Mouse (Mus musculus) retina, adult 2 months (tissue): ENCODE measurements around the gene Ecm2.

Experiments
- DNase-seq: peaks from one replicate; pipeline ENCODE4 v3.0.0-alpha.2; 2012; ENCODE audit warnings: low read depth, low spot score

Gene Ecm2

GRCm38 (mm10) chr13:49504510-49504909 lies at the start of gene Ecm2:
TSS of gene Ecm2 (plus strand) at chr13:49504810.
- no peak for DNase-seq

GRCm38 (mm10) chr13:49460276-49460675 lies 44.3 kb upstream of the Ecm2 start:
- DNase-seq: no peak

- no peak for DNase-seq
These were observed 43.8 kb upstream of the Ecm2 start for GRCm38 (mm10) chr13:49460692-49461414.

GRCm38 (mm10) chr13:49461458-49462132 lies 43.0 kb upstream of the Ecm2 start:
- no peak for DNase-seq

GRCm38 (mm10) chr13:49462921-49463320 lies 41.7 kb upstream of the Ecm2 start:
- no peak for DNase-seq

GRCm38 (mm10) chr13:49465875-49466274 lies 38.7 kb upstream of the Ecm2 start:
- DNase-seq: no peak

- DNase-seq: no peak
These were observed 38.1 kb upstream of the Ecm2 start for GRCm38 (mm10) chr13:49466393-49467075.

- no peak for DNase-seq
These were observed 37.0 kb upstream of the Ecm2 start for GRCm38 (mm10) chr13:49467585-49467984.

- DNase-seq: no peak
These were observed 35.6 kb upstream of the Ecm2 start for GRCm38 (mm10) chr13:49469002-49469401.

- no peak for DNase-seq
These were observed 34.3 kb upstream of the Ecm2 start for GRCm38 (mm10) chr13:49470319-49470718.

GRCm38 (mm10) chr13:49470806-49471205 lies 33.8 kb upstream of the Ecm2 start:
- no peak for DNase-seq

- DNase-seq: no peak
These were observed 32.5 kb upstream of the Ecm2 start for GRCm38 (mm10) chr13:49471981-49472675.

GRCm38 (mm10) chr13:49472676-49473005 lies 32.0 kb upstream of the Ecm2 start:
- no peak for DNase-seq

GRCm38 (mm10) chr13:49477887-49478286 lies 26.7 kb upstream of the Ecm2 start:
- DNase-seq: no peak

GRCm38 (mm10) chr13:49478851-49479374 lies 25.7 kb upstream of the Ecm2 start:
- no peak for DNase-seq

GRCm38 (mm10) chr13:49479399-49479798 lies 25.2 kb upstream of the Ecm2 start:
- DNase-seq: no peak

GRCm38 (mm10) chr13:49480057-49480456 lies 24.6 kb upstream of the Ecm2 start:
- no peak for DNase-seq

- DNase-seq: no peak
These were observed 24.1 kb upstream of the Ecm2 start for GRCm38 (mm10) chr13:49480551-49480950.

- DNase-seq: no peak
These were observed 19.2 kb upstream of the Ecm2 start for GRCm38 (mm10) chr13:49485388-49485787.

GRCm38 (mm10) chr13:49492376-49493368 lies 11.9 kb upstream of the Ecm2 start, which contains the start of gene Tes3-ps:
TSS of gene Tes3-ps (plus strand) at chr13:49493318.
- DNase-seq: no peak

- no peak for DNase-seq
These were observed 1.2 kb downstream of the Ecm2 start for GRCm38 (mm10) chr13:49505776-49506175.
